Mouse (Mus musculus) embryonic facial prominence, embryonic 14.5 days (tissue): ENCODE measurements around the gene Pin4. TPM values are rescaled to one million over a fixed set of nuclear protein-coding genes. Genes with fewer than 3 reads are reported as not detected.
"Not testable (repeated sequence)": the region's sequence is repeated elsewhere in the genome, so short reads cannot be mapped to it uniquely, and the experiment has no call there.

ENCODE experiments used
- ATAC-seq: fragments of 200-750 bp; cut with Nextera tagmentation; 2 replicates; pipeline ENCODE4 v1.8.0; 2017; ENCODE audit warnings: low read depth, moderate number of reproducible peaks, moderate TSS enrichment
- DNase-seq: peaks from one replicate; pipeline ENCODE4 v3.0.0-alpha.2; 2015; ENCODE audit warnings: low spot score
- H3K27ac ChIP-seq: fragments of 300-500 bp; sonication (generic); replicated peaks from 2 replicates; pipeline ENCODE4 v1.5.1; 2014; ENCODE audit warnings: low read depth, mild to moderate bottlenecking, low read length, moderate library complexity
- H3K27me3 ChIP-seq: fragments of 300-500 bp; sonication (generic); replicated peaks from 2 replicates; pipeline ENCODE4 v1.6.1; 2014; ENCODE audit warnings: low read length; ENCODE audit not compliant: control insufficient read depth, insufficient read depth
- H3K36me3 ChIP-seq: fragments of 300-500 bp; sonication (generic); 2 replicates; pipeline ENCODE4 v1.6.1; 2014; ENCODE audit warnings: low read length, mixed read lengths; ENCODE audit not compliant: control insufficient read depth, insufficient read depth
- H3K4me1 ChIP-seq: fragments of 300-500 bp; sonication (generic); 2 replicates; pipeline ENCODE4 v1.6.1; 2014; ENCODE audit warnings: antibody characterized with exemption, low read length; ENCODE audit not compliant: control insufficient read depth, insufficient read depth
- H3K4me2 ChIP-seq: fragments of 300-500 bp; sonication (generic); 2 replicates; pipeline ENCODE4 v1.6.1; 2014; ENCODE audit warnings: low read depth, mild to moderate bottlenecking, low read length, moderate library complexity, mixed read lengths
- H3K4me3 ChIP-seq: fragments of 300-500 bp; sonication (generic); 2 replicates; pipeline ENCODE4 v1.5.1; 2014; ENCODE audit warnings: low read depth, mild to moderate bottlenecking, low read length
- H3K9ac ChIP-seq: fragments of 300-500 bp; sonication (generic); 2 replicates; pipeline ENCODE4 v1.6.1; 2014; ENCODE audit warnings: low read depth, mild to moderate bottlenecking, low read length, moderate library complexity, mixed read lengths
- H3K9me3 ChIP-seq: fragments of 300-500 bp; sonication (generic); 2 replicates; pipeline ENCODE4 v1.6.1; 2016; ENCODE audit warnings: low read length; ENCODE audit not compliant: control insufficient read depth
- WGBS: fragments of 180-500 bp; shearing (Covaris S2); extraction: QIAGEN DNeasy Blood & Tissue Kit; methylation state at CpG from one replicate; pipeline ENCODE4 v1.1.7; 2014; 5-methylcytosine and 5-hydroxymethylcytosine counted together
- polyA plus RNA-seq: library from polyadenylated mRNA; unstranded; fragments of >200 nt; fragmentation: Nextera tagmentation; extraction: Ambion mirVana; gene quantifications from 2 replicates; pipeline ENCODE4 v1.2.1, GENCODE M21; 2014

Pin4 gene
- polyA plus RNA-seq, 1 experiment from 2014 or later = 69.2 TPM

- DNase-seq = no peak
- H3K36me3 ChIP-seq = no peaks in the 10 kb centered on the region
- WGBS = 53% methylated on average over 10 of the region's 10 CpGs
- H3K9ac ChIP-seq = no peak overlapping the region
- ATAC-seq = 0 out of 2 replicates have a peak, but pooled peaks have one; percentile 23
- 0 out of 2 replicates have a peak overlapping the region, but pooled peaks have one; percentile 2 for H3K27ac ChIP-seq
- H3K4me2 ChIP-seq = no peak overlapping the region
- peaks cover 4% of the 10 kb centered on the region for H3K27me3 ChIP-seq
- H3K4me1 ChIP-seq = no peaks in the 10 kb centered on the region
- no peak overlapping the region for H3K4me3 ChIP-seq
- no peaks in the 10 kb centered on the region for H3K9me3 ChIP-seq
These were observed 38.2 kb upstream of the Pin4 start for GRCm38 (mm10) chrX:102081076-102081475.

GRCm38 (mm10) chrX:102081573-102082279 is 37.5 kb upstream of the Pin4 start:
- no peaks in the 10 kb centered on the region for H3K9me3 ChIP-seq
- no peaks in the 10 kb centered on the region for H3K36me3 ChIP-seq
- H3K4me1 ChIP-seq = no peaks in the 10 kb centered on the region
- peak overlapping the region; percentile 63 for H3K27ac ChIP-seq
- 38% methylated on average over 7 of the region's 7 CpGs for WGBS
- H3K4me3 ChIP-seq = no peak overlapping the region
- peak; percentile 82 for DNase-seq
- peak; percentile 94 for ATAC-seq
- H3K4me2 ChIP-seq = no peak overlapping the region
- H3K9ac ChIP-seq = no peak overlapping the region
- H3K27me3 ChIP-seq = peaks cover 9% of the 10 kb centered on the region

- no peaks in the 10 kb centered on the region for H3K4me1 ChIP-seq
- ATAC-seq (no peak), DNase-seq (no peak)
- no peaks in the 10 kb centered on the region for H3K9me3 ChIP-seq
- no peaks in the 10 kb centered on the region for H3K36me3 ChIP-seq
- no peak overlapping the region for H3K4me2 ChIP-seq
- H3K27me3 ChIP-seq = peaks cover 11% of the 10 kb centered on the region
- 32% methylated on average over 5 of the region's 5 CpGs for WGBS
- H3K27ac ChIP-seq = peak overlapping the region; percentile 63
- no peak overlapping the region for H3K4me3 ChIP-seq
- no peak overlapping the region for H3K9ac ChIP-seq
These were observed 36.9 kb upstream of the Pin4 start for GRCm38 (mm10) chrX:102082340-102082739.

GRCm38 (mm10) chrX:102085798-102086443 is 33.3 kb upstream of the Pin4 start:
- H3K9ac ChIP-seq = no peak overlapping the region
- H3K27ac ChIP-seq = no peak overlapping the region
- no peaks in the 10 kb centered on the region for H3K36me3 ChIP-seq
- no peak overlapping the region for H3K4me2 ChIP-seq
- H3K27me3 ChIP-seq = peaks cover 11% of the 10 kb centered on the region
- H3K9me3 ChIP-seq = no peaks in the 10 kb centered on the region
- DNase-seq (no peak), ATAC-seq (no peak)
- 88% methylated on average over 8 of the region's 8 CpGs for WGBS
- no peaks in the 10 kb centered on the region for H3K4me1 ChIP-seq
- no peak overlapping the region for H3K4me3 ChIP-seq

- Histone ChIP-seq H3K27ac (no peak overlapping the region), H3K27me3 (peaks cover 6% of the 10 kb centered on the region; the same call in 1 of the 2 replicates), H3K36me3 (no peaks in the 10 kb centered on the region), H3K9me3 (no peaks in the 10 kb centered on the region), H3K4me3 (no peak overlapping the region), H3K4me1 (no peaks in the 10 kb centered on the region), H3K4me2 (no peak overlapping the region), H3K9ac (no peak overlapping the region)
- 84% methylated on average over 3 of the region's 3 CpGs for WGBS
- no peak for DNase-seq
- no peak for ATAC-seq
These were observed 28.6 kb upstream of the Pin4 start for GRCm38 (mm10) chrX:102090605-102091004.

GRCm38 (mm10) chrX:102094381-102094904 is 24.8 kb upstream of the Pin4 start:
- DNase-seq (no peak), ATAC-seq (no peak)
- no peak overlapping the region for H3K27ac ChIP-seq
- H3K36me3 ChIP-seq = no peaks in the 10 kb centered on the region
- H3K4me3 ChIP-seq = no peak overlapping the region
- no peaks in the 10 kb centered on the region for H3K27me3 ChIP-seq
- 78% methylated on average over 7 of the region's 7 CpGs for WGBS
- H3K9me3 ChIP-seq = no peaks in the 10 kb centered on the region
- H3K4me1 ChIP-seq = no peaks in the 10 kb centered on the region
- no peak overlapping the region for H3K9ac ChIP-seq
- no peak overlapping the region for H3K4me2 ChIP-seq

GRCm38 (mm10) chrX:102101886-102102285 is 17.4 kb upstream of the Pin4 start:
- ATAC-seq (no peak), DNase-seq (no peak)
- H3K36me3 ChIP-seq = no peaks in the 10 kb centered on the region
- no peak overlapping the region for H3K4me3 ChIP-seq
- H3K4me2 ChIP-seq = no peak overlapping the region
- no peaks in the 10 kb centered on the region for H3K27me3 ChIP-seq
- WGBS = 65% methylated on average over 7 of the region's 7 CpGs
- H3K9ac ChIP-seq = no peak overlapping the region
- H3K27ac ChIP-seq = no peak overlapping the region
- H3K9me3 ChIP-seq = no peaks in the 10 kb centered on the region
- no peaks in the 10 kb centered on the region for H3K4me1 ChIP-seq

- not testable (repeated sequence) for H3K4me3 ChIP-seq, ATAC-seq, H3K4me2 ChIP-seq, H3K36me3 ChIP-seq, H3K27ac ChIP-seq, H3K9ac ChIP-seq, DNase-seq, H3K9me3 ChIP-seq, H3K4me1 ChIP-seq, H3K27me3 ChIP-seq
- WGBS = 77% methylated on average over 2 of the region's 2 CpGs
These were observed 15.4 kb upstream of the Pin4 start for GRCm38 (mm10) chrX:102103830-102104229.
